Mouse (Mus musculus) forebrain, embryonic 16.5 days (tissue): Measurements from ENCODE around the gene Tmem254c. TPM values are rescaled to one million over a fixed set of nuclear protein-coding genes. Genes with fewer than 3 reads are reported as not detected.
"Not testable (repeated sequence)": the region's sequence is repeated elsewhere in the genome, so short reads cannot be mapped to it uniquely, and the experiment has no call there.

Experiments used
- ATAC-seq: fragments of 200-750 bp; cut with Nextera tagmentation; 2 replicates; pipeline ENCODE4 v1.8.0; 2017; ENCODE audit warnings: mild to moderate bottlenecking, moderate library complexity
- H3K27ac ChIP-seq: fragments of 300-500 bp; sonication (generic); 2 replicates; pipeline ENCODE4 v1.5.1; 2014; ENCODE audit warnings: low read length, control low read depth
- H3K27me3 ChIP-seq: fragments of 300-500 bp; sonication (generic); replicated peaks from 2 replicates; pipeline ENCODE4 v1.6.1; 2014; ENCODE audit warnings: low read length; ENCODE audit not compliant: control insufficient read depth, insufficient read depth
- H3K36me3 ChIP-seq: fragments of 300-500 bp; sonication (generic); 2 replicates; pipeline ENCODE4 v1.6.1; 2014; ENCODE audit not compliant: control insufficient read depth, insufficient read depth
- H3K4me1 ChIP-seq: fragments of 300-500 bp; sonication (generic); replicated peaks from 2 replicates; pipeline ENCODE4 v1.6.1; 2014; ENCODE audit warnings: low read length; ENCODE audit not compliant: control insufficient read depth, insufficient read depth
- H3K4me2 ChIP-seq: fragments of 300-500 bp; sonication (generic); 2 replicates; pipeline ENCODE4 v1.6.1; 2014; ENCODE audit warnings: mild to moderate bottlenecking, low read length, control low read depth
- H3K4me3 ChIP-seq: fragments of 300-500 bp; sonication (generic); replicated peaks from 2 replicates; pipeline ENCODE4 v1.5.1; 2014; ENCODE audit warnings: mild to moderate bottlenecking, low read length, control low read depth
- H3K9ac ChIP-seq: fragments of 300-500 bp; sonication (generic); replicated peaks from 2 replicates; pipeline ENCODE4 v1.6.1; 2014; ENCODE audit warnings: low read depth, low read length, control low read depth
- H3K9me3 ChIP-seq: fragments of 300-500 bp; sonication (generic); 2 replicates; pipeline ENCODE4 v1.6.1; 2016; ENCODE audit warnings: low read length; ENCODE audit not compliant: control insufficient read depth
- WGBS: fragments of 180-500 bp; shearing (Covaris S2); extraction: QIAGEN DNeasy Blood & Tissue Kit; methylation state at CpG from one replicate; pipeline ENCODE4 v1.1.7; 2014; 5-methylcytosine and 5-hydroxymethylcytosine counted together
- polyA plus RNA-seq: library from polyadenylated mRNA; unstranded; fragments of >200 nt; fragmentation: Nextera tagmentation; extraction: Ambion mirVana; gene quantifications from 2 replicates; pipeline ENCODE4 v1.2.1, GENCODE M21; 2015

Gene Tmem254c
- polyA plus RNA-seq = 10.6 and 17.5 TPM in 2 replicates

- no CpG with 5 or more reads among the region's 10 CpGs for WGBS
- ATAC-seq = peak; percentile 92
- not testable (repeated sequence) for H3K27me3 ChIP-seq, H3K4me2 ChIP-seq, H3K4me1 ChIP-seq, H3K4me3 ChIP-seq, H3K27ac ChIP-seq, H3K36me3 ChIP-seq, H3K9ac ChIP-seq, H3K9me3 ChIP-seq
Measured at GRCm38 (mm10) chr14:26067325-26067633, at the start of gene Tmem254c. Gene Tmem254c (minus strand): TSS chr14:26067355.

GRCm38 (mm10) chr14:26097622-26098021 lies 30.5 kb upstream of the Tmem254c start:
- not testable (repeated sequence) for H3K9me3 ChIP-seq, H3K27ac ChIP-seq, ATAC-seq, H3K4me2 ChIP-seq, H3K4me1 ChIP-seq, H3K9ac ChIP-seq, H3K4me3 ChIP-seq, H3K27me3 ChIP-seq, H3K36me3 ChIP-seq
- no CpG with 5 or more reads among the region's 3 CpGs for WGBS

GRCm38 (mm10) chr14:26081997-26082396 lies 14.8 kb upstream of the Tmem254c start, which contains the start of gene Cphx3:
Gene Cphx3 (plus strand): TSS chr14:26082297.
- not testable (repeated sequence) for H3K27me3 ChIP-seq, ATAC-seq, H3K4me3 ChIP-seq, H3K9ac ChIP-seq, H3K4me2 ChIP-seq, H3K27ac ChIP-seq, H3K36me3 ChIP-seq, H3K9me3 ChIP-seq, H3K4me1 ChIP-seq
- no CpG with 5 or more reads among the region's 1 CpGs for WGBS

- H3K9ac ChIP-seq, H3K4me3 ChIP-seq, ATAC-seq, H3K36me3 ChIP-seq, H3K27me3 ChIP-seq, H3K9me3 ChIP-seq, H3K4me2 ChIP-seq, H3K4me1 ChIP-seq, H3K27ac ChIP-seq: not testable (repeated sequence)
- no CpG with 5 or more reads among the region's 6 CpGs for WGBS
Measured at GRCm38 (mm10) chr14:26081216-26081615, 14.1 kb upstream of the Tmem254c start, which contains the start of gene Cphx2. Gene Cphx2 (plus strand): TSS chr14:26081516.

GRCm38 (mm10) chr14:26076620-26077390 lies 9.7 kb upstream of the Tmem254c start:
- not testable (repeated sequence) for H3K4me3 ChIP-seq, H3K4me1 ChIP-seq, H3K9me3 ChIP-seq, H3K27ac ChIP-seq, H3K27me3 ChIP-seq, H3K36me3 ChIP-seq, H3K4me2 ChIP-seq, ATAC-seq, H3K9ac ChIP-seq
- no CpG with 5 or more reads among the region's 5 CpGs for WGBS

GRCm38 (mm10) chr14:26066574-26067324 lies 406 bp downstream of the Tmem254c start:
- H3K4me2 ChIP-seq, H3K9ac ChIP-seq, H3K27ac ChIP-seq, H3K4me3 ChIP-seq, H3K36me3 ChIP-seq, H3K27me3 ChIP-seq, H3K4me1 ChIP-seq, H3K9me3 ChIP-seq: not testable (repeated sequence)
- WGBS = no CpG with 5 or more reads among the region's 44 CpGs
- peak; percentile 93 for ATAC-seq

- ATAC-seq = peak; percentile 54
- not testable (repeated sequence) for H3K4me3 ChIP-seq, H3K4me2 ChIP-seq, H3K4me1 ChIP-seq, H3K27ac ChIP-seq, H3K9ac ChIP-seq, H3K9me3 ChIP-seq, H3K27me3 ChIP-seq, H3K36me3 ChIP-seq
- no CpG with 5 or more reads among the region's 6 CpGs for WGBS
Measured at GRCm38 (mm10) chr14:26059362-26059761, 7.8 kb downstream of the Tmem254c start.

- not testable (repeated sequence) for H3K27ac ChIP-seq, H3K27me3 ChIP-seq, ATAC-seq, H3K9me3 ChIP-seq, H3K4me2 ChIP-seq, H3K36me3 ChIP-seq, H3K4me1 ChIP-seq, H3K4me3 ChIP-seq, H3K9ac ChIP-seq
- WGBS = no CpG with 5 or more reads among the region's 3 CpGs
Measured at GRCm38 (mm10) chr14:26058184-26058583, 9.0 kb downstream of the Tmem254c start.

- not testable (repeated sequence) for H3K27me3 ChIP-seq, H3K27ac ChIP-seq, H3K4me3 ChIP-seq, H3K4me2 ChIP-seq, H3K9ac ChIP-seq, H3K4me1 ChIP-seq, H3K36me3 ChIP-seq, H3K9me3 ChIP-seq, ATAC-seq
- WGBS = no CpG with 5 or more reads among the region's 9 CpGs
Measured at GRCm38 (mm10) chr14:26048767-26049166, 18.4 kb downstream of the Tmem254c start.
